Mouse (Mus musculus): ENCODE data around the gene Rhoj.

DNA sequence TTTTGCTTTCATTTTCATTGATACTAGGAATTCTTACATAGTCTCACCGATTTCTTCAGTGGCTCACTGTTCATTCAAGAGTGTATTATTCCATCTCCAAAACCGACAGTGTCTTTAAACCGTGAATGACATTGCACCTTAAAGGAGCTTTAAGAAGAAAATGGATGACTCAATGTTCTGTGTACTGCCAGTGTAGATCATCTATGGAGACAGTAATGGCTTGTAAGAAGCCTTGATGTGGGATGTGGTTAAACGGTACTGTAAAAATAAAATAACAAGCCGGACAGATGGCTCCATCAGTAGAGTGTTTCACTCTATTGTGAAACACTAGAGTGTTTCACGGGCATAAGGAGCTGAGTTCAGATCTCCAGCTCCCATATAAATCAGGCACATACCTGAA is 15.2 kb upstream of the Rhoj start:
- TF ChIP-seq CTCF (IDR thresholded peaks at IDR 0.05) (no peak), POLR2A (IDR thresholded peaks at IDR 0.05; ENCODE audit: insufficient read depth, low read depth, low read length) (no peak), EP300 (IDR thresholded peaks at IDR 0.05; ENCODE audit: insufficient read depth, low read depth, low read length) (no peak)

All from heart, adult 2 months (tissue).